Mouse (Mus musculus) induced T-regulatory cell, adult 2 months (primary cell): ENCODE measurements around the gene Trpc4ap.
"Not testable (repeated sequence)": the region's sequence is repeated elsewhere in the genome, so short reads cannot be mapped to it uniquely, and the experiment has no call there.

Experiments
- DNase-seq: peaks from one replicate; pipeline ENCODE4 v3.0.0-alpha.2; 2012; ENCODE audit warnings: low read depth

The Trpc4ap gene

GRCm38 (mm10) chr2:155611834-155612550 is 80.2 kb downstream of the Trpc4ap start:
- no peak for DNase-seq

GRCm38 (mm10) chr2:155610978-155611377 is 81.2 kb downstream of the Trpc4ap start, which contains the start of gene Myh7b:
TSS of gene Myh7b (plus strand) at chr2:155611212.
- DNase-seq = no peak

GRCm38 (mm10) chr2:155606360-155606759 is 85.8 kb downstream of the Trpc4ap start:
- no peak for DNase-seq

- not testable (repeated sequence) for DNase-seq
Observed at GRCm38 (mm10) chr2:155605236-155605589, 87.0 kb downstream of the Trpc4ap start.

- no peak for DNase-seq
Observed at GRCm38 (mm10) chr2:155604560-155605235, 87.5 kb downstream of the Trpc4ap start.

- DNase-seq = no peak
Observed at GRCm38 (mm10) chr2:155603707-155604106, 88.5 kb downstream of the Trpc4ap start.

GRCm38 (mm10) chr2:155595516-155595915 is 96.7 kb downstream of the Trpc4ap start:
- DNase-seq = no peak

- DNase-seq = no peak
Observed at GRCm38 (mm10) chr2:155592854-155593283, 99.3 kb downstream of the Trpc4ap start.

GRCm38 (mm10) chr2:155592137-155592853 is 99.9 kb downstream of the Trpc4ap start, which contains the start of gene Gss:
TSS of gene Gss (minus strand) at chr2:155592810.
- peak; percentile 94 for DNase-seq

- DNase-seq = no peak
Observed at GRCm38 (mm10) chr2:155591676-155592075, 100.5 kb downstream of the Trpc4ap start.

GRCm38 (mm10) chr2:155590876-155591275 is 101.3 kb downstream of the Trpc4ap start:
- no peak for DNase-seq

GRCm38 (mm10) chr2:155589521-155589920 is 102.7 kb downstream of the Trpc4ap start:
- DNase-seq = no peak

- no peak for DNase-seq
Observed at GRCm38 (mm10) chr2:155588136-155588535, 104.0 kb downstream of the Trpc4ap start.

GRCm38 (mm10) chr2:155585486-155585885 is 106.7 kb downstream of the Trpc4ap start:
- no peak for DNase-seq

GRCm38 (mm10) chr2:155585082-155585481 is 107.1 kb downstream of the Trpc4ap start:
- DNase-seq = no peak
